Mouse (Mus musculus): ENCODE results near the gene Cyp2j5. TPM values are rescaled to one million over a fixed set of nuclear protein-coding genes. Genes with fewer than 3 reads are reported as not detected.

Gene Cyp2j5
- polyA plus RNA-seq, 1 experiment from 2014 or later, result 1.1 TPM

Other genes starting within 250 kb of the Cyp2j5 start
- gene Cyp2j8, start 156.8 kb downstream of the Cyp2j5 start, polyA plus RNA-seq (2014; fragmentation: Nextera tagmentation; extraction: Ambion mirVana), result not detected in 2 replicates
- 10.0 and 10.5 TPM in 2 replicates for gene Cyp2j6, start 110.5 kb downstream of the Cyp2j5 start, polyA plus RNA-seq (2014; fragmentation: Nextera tagmentation; extraction: Ambion mirVana)
- 2.7 and 3.0 TPM in 2 replicates for gene Cyp2j9, start 72.6 kb downstream of the Cyp2j5 start, polyA plus RNA-seq (2014; fragmentation: Nextera tagmentation; extraction: Ambion mirVana)
- not detected in 2 replicates for gene Gm12695, start 121.0 kb upstream of the Cyp2j5 start, polyA plus RNA-seq (2014; fragmentation: Nextera tagmentation; extraction: Ambion mirVana)